Mouse (Mus musculus) ovary, adult 18-20 months (tissue): ENCODE measurements around the gene Plppr2.
A peak's percentile ranks its signal among the peaks of the same experiment; 100 is the strongest.

Experiments used
- DNase-seq: peaks from one replicate; pipeline ENCODE4 v3.0.0; 2022; ENCODE audit warnings: low spot score, mixed read lengths

Plppr2 gene

DNA sequence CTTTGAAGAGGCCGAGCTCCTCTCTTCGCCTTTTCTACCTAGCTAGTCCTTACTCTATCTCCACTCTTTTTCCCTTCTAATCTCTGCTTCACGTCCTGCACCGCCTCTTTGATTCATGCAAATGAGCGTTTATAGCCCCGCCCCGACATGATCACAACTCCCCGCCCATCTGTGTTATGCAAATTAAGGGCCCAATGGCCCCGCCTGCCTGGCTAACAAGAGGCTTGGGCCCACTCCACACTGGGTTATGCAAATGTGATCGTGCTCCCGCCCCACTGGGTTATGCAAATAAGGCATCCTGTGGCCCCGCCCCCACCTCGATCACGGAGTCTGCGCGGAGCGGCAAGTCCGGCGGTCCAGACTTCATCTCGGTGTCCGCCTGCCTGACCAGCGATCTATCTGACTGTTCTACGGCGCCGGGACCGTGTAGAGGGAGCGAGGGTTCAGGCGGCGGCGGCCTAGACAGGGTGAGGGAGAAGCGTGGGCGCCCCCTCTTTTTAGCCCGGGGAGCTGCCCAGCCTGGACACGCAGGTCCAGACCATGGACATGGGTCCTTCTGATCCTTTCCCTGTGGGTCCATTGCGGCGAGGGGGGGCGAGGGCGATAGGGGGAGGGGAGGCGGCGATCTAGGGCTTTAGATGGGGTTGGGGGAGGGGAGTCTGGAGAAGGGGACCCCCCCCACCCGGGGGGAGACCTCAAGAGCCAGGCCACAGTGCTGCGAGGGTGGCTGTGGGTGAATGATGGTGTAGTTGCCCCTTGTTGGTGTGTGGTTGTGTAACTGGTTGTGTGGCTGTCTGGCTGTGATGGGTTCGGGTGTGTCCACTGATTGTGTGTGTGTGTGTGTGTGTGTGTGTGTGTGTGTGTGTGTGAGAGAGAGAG is at the start of gene Plppr2:
Plppr2 (plus strand) TSS at position 342 of the 879 bp plus-strand sequence.
- peak; percentile 97 for DNase-seq

DNA sequence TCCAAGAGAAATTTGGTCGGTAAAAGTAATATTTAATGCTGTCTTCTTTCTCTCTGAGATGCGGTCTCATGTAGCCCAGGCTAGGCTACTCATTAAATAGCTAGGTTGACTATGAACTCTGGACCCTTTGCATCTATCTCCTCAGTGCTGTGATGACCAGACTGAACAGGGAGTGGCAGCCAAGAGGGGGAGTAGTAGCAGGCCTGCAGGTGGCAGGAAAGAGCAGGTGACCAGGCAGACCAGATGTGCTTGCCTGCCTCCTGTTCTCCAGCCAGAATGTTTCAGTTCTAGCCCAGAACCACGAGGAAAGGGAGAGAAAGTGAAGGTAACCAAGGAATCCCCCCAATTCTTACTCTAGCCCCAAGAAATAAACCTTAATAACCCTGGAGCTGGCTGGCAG is 47.6 kb upstream of the Plppr2 start:
- no peak for DNase-seq

DNA sequence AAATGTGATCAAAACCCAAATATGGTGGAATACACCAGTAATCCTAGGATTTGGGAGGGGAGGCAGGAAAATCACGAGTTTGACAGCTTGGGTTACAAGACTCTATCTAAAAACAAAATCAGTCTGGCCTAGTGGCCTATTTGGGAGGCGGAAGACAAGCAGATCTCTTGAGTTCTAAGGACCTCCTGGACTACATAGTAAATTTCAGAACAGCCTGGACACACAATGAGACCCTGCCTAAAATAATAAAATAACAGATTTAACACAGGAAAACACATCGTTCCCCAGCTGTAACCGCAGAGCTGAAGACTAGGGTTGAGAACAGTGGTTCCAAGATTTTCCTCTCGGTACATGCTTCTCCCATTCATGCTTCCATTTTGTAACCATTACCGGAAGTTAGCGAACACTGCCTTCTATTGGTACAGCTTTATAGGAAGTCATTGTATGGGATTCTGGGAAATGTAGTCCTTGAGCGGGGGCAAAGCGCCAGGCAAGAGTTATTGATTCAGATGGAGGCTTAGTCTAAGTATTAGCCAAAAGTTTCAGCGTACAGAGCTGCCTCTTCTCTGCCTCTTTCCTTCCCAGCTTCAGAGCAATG is 35.5 kb upstream of the Plppr2 start:
- DNase-seq, result peak; percentile 23

DNA sequence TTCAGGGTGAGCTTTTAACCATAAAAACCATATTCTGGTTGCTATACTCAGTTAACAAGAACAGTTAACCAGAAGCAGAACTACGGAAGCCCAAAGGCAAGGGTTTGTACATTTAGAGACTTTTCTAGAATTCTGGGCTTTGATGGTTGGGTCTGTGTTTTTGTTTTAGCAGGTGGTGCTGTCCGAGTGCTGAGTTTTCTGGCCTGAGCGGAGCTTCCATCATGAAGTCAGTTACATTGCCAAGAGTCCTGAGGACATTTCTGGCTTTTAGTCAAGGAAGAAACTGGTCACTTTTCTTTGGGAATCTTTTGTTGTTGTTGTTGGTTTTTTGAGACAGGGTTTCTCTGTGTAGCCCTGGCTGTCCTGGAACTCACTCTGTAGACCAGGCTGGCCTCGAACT is 32.8 kb upstream of the Plppr2 start:
- DNase-seq, result no peak

GRCm38 (mm10) chr9:21908216-21908615 is 28.6 kb upstream of the Plppr2 start:
- no peak for DNase-seq

GRCm38 (mm10) chr9:21909474-21910223 is 27.2 kb upstream of the Plppr2 start:
- DNase-seq, result no peak

DNA sequence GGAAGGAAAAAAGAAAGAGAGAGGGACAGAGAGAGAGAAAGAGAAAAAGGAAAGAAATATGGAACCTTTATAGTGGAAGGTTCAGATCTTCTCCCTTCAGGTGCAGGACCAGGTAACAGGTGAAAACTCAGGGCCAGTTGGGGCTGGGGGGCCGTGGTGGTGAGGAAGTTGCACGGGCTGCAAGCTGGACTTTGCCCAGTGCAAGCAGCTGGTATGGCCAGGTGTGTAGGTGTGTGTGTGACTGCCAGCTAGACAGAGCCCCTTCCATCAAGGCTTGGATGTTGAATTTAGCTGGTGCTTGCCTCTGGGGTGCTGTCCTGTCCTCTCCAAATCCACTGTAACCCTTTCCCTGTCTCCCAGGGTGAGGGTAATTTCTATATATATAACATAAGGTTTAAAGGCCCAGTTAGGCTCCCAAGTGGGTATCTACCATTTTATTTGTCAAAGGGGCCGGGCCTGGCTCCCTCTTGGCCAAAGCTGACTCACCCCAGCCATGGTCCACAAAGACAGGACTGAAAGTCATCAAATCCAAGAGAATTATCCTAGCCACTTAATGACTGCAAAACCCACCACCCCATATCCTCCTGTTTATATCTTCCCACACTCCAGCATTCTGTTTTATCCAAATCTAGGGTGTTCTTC is 19.9 kb upstream of the Plppr2 start:
- DNase-seq, result no peak

- DNase-seq, result no peak
Measured at GRCm38 (mm10) chr9:21917493-21918034, 19.3 kb upstream of the Plppr2 start.

GRCm38 (mm10) chr9:21918035-21918592 is 18.7 kb upstream of the Plppr2 start, which contains the start of gene Rab3d:
Gene Rab3d (minus strand): TSS chr9:21918192.
- peak; percentile 95 for DNase-seq

DNA sequence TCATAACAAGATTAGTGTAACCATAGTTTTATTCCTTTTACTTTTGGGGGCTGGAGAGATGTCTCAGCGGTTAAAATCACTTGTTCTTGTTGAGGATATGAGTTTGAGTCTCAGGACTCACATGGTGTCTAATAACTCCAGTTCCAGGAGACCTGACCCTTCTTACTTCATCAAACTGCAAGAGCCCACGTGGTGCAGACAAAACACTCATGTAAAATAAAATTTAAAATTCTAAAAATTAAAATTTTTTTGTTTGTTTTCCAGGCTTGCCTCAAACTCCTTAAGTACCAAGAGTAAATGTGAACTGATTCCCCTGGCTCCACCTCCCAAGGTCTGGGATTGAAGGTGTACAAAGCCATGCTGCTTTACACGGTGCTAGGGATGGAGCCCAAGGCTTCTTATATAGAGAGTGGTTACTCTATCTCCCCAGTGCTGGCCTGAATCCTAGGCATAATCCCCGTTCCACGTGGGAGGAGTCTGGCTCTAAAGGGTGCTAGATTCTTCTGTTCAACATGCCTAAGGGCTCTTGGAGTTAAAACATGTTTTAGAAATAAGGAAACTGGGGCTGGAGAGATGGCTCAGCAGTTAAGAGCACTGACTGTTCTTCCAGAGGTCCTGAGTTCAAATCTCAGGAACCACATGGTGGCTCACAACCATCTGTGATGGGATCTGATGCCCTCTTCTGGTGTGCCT is 18.0 kb upstream of the Plppr2 start:
- no peak for DNase-seq

DNA sequence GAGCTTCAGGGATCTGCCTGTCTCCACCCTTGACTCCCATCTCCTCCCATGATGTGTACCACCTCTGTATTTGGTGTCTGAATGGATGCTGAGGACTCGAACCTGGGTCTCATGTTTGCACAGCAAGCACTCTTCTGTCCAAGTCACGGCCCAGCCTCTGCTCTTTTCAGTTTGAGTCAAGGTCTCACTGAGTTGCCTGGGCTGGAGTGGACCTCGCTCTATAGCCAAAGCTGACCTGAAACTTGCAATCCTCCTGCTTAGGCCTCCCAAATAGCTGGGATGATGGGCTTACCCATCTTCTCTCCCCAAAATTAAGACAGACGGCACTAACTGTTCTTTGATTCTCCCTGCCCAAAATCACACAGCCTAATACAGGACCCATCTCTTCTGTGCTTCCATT is 13.8 kb upstream of the Plppr2 start:
- no peak for DNase-seq

DNA sequence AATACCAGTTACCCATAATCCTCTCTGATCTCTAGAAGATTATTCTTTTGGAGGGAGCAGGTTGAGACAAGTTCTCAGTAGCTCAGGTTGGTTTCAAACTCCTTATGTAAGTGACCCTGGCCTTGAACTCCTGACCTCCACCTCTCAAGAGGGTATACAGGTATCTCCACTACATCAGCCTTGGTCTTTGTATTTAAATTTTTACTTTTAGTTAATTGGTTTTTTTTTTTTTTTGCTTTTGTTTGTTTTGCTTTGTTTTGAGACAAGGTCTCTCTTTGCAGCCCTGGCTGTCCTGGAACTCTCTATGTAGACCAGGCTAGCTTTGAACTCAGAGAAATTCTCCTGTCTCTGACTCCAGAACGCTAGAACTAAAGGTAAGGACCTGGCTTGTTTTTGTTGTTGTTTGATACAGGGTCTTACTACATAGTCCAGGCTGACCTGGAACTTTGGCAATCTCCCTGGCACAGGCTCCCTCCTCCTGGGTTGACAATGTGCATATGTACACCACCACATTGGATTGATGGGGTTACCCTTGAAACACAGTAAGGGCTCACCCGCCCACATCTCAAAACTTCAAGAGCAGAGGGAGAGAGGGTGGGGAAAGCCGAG is 13.2 kb upstream of the Plppr2 start:
- DNase-seq, result no peak

- DNase-seq, result peak; percentile 94
Measured at GRCm38 (mm10) chr9:21924099-21924493, 12.7 kb upstream of the Plppr2 start.

DNA sequence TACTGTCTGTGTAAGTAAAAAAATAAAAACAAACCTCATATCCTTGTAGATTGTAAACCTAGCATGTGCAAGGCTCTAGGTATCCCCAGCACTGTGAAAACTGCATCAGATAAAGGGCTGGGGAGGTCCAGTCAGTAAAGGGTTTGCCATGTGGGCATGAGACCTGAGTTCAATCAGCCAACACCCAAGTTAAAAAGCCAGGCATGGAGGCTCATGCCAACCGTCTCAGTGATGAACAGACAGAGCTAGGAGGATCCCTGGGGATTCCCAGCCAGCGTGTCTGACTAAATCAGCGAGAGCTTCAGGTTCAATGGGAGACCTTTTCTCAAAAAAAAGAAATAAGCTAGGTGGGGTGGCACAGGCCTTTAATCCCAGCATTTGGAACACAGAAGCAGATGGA is 11.8 kb upstream of the Plppr2 start:
- DNase-seq, result no peak

GRCm38 (mm10) chr9:21925506-21925905 is 11.3 kb upstream of the Plppr2 start:
- no peak for DNase-seq

- DNase-seq, result peak; percentile 25
Measured at GRCm38 (mm10) chr9:21926155-21926554, 10.7 kb upstream of the Plppr2 start.

GRCm38 (mm10) chr9:21926784-21927183 is 10.0 kb upstream of the Plppr2 start:
- no peak for DNase-seq

DNA sequence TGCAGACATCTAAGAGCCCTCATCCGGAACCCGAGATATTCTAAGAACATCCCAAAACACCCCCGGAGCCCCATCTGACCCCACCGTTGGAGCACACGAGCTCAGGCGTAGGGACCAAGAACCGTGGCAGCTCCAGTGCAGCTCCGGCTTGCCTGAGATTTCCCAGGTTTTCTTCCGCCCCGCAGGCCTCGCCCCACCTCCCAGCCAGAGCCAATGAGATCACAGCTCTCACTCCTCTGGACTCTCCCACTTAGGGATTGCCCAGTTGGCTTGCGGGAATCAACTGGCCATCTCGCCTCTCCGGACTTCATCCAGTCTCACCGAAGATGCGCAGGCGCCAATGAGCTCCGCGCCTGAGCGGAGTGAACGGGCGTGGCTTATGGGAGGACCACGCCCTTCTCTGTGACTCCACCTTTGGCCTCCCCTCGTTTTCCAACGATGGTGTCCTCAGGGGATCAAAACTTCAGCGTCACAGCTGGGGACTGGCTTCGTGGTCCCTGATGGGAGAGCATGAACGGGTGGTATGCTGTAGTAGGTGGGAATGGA is 9.6 kb upstream of the Plppr2 start, which contains the start of the genes Ccdc159 and Tmem205:
Ccdc159 (plus strand) TSS at position 264 of the 546 bp plus-strand sequence.
Tmem205 (minus strand) TSS at position 349 of the 546 bp plus-strand sequence.
- peak; percentile 97 for DNase-seq

GRCm38 (mm10) chr9:21929208-21929607 is 7.6 kb upstream of the Plppr2 start:
- no peak for DNase-seq

GRCm38 (mm10) chr9:21932006-21932405 is 4.8 kb upstream of the Plppr2 start:
- no peak for DNase-seq
